Mouse (Mus musculus): ENCODE results near the gene Zpr1.

Zpr1 gene

DNA sequence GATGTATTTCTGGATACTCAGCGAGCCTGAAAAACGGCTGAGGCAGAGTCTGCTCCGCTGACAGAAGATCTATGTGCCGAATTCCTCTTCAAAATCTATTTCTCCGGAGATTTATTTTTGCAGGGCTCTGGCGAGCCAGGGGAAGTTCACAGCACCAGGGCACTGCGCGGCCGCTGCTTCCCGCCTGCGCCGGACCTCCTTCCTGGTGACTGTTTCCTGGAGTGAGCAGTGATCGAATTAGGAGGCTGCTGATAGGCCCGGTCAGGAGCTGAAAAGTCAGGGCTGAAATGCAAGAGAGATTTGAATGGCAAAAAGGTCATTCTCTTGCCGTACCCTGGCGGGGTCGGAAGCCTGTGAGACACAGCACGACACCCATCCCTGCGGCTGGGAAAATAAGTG lies 56.4 kb downstream of the Zpr1 start:
- DNase-seq (ENCODE audit: low read depth, low spot score): no peak

- no peak for DNase-seq (ENCODE audit: low read depth, low spot score)
Measured at GRCm38 (mm10) chr9:46329801-46330585, 57.1 kb downstream of the Zpr1 start.

DNA sequence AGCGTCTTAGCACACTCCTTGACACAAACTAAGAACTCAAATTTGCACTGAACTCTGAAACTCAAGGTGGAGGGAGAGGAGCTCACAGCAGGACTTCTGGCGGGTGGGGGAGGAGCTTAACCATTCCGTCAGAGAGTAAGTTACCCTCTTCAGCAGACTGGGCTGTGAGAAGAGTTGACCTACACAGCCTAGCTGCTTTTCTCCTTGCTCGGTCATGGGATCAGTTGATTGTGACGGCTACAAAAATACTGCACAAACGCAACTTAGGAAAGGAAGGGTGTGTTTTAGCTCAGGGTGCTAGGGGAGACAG lies 57.7 kb downstream of the Zpr1 start:
- no peak for DNase-seq (ENCODE audit: low read depth, low spot score)

GRCm38 (mm10) chr9:46331301-46331700 lies 58.4 kb downstream of the Zpr1 start:
- no peak for DNase-seq (ENCODE audit: low read depth, low spot score)

All from CD4-positive helper T cell, adult 2 months (primary cell).